Mouse (Mus musculus): ENCODE measurements around the gene Gm10670.
"Not testable (repeated sequence)": the region's sequence is repeated elsewhere in the genome, so short reads cannot be mapped to it uniquely, and the experiment has no call there.

Gene Gm10670

DNA sequence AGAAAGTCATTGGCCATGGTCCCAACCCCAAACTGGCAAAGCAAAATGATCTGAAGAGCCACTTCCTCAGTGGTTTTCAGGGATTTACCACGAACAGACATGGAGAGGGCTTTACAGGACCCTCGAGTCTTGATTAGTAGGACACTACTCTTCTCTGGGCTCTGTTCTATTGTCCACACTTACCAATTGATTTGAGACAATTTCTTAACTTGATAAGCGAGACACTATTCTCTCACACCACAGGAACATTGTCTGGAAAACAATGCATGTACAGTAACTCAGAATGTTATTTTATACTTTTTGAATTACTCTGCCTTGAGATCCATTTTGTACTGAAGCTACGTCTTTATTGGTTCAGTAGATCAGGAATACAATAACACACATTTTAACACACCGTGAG is at the start of gene Gm10670:
Gene Gm10670, minus strand, starts transcription at position 101 of the 400 bp plus-strand sequence.
- in situ Hi-C loops (cut with MboI; ENCODE audit: low sequenced_read_pairs), result not testable (repeated sequence)

DNA sequence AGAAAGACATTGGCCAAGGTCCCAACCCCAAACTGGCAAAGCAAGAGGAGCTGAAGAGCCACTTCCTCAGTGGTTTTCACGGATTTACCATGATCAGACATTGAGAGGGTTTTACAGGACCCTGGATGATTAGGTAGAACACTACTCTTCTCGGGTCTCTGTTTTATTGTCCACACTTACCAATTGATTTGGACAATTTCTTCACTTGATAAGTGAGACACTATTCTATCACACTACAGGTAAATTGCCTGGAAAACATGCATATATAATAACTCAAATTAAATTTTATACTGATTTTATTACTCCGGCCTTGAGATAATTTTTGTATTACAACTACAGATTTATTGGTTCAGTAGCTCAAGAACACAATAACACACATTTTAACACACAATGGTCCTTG is 35.7 kb upstream of the Gm10670 start, which contains the start of gene Vmn1r103:
Gene Vmn1r103, minus strand, starts transcription at position 101 of the 400 bp plus-strand sequence.
- in situ Hi-C loops (cut with MboI; ENCODE audit: low sequenced_read_pairs), result not testable (repeated sequence)

GRCm38 (mm10) chr7:20442493-20442892 is 32.2 kb downstream of the Gm10670 start, which contains the start of gene Vmn1r101:
Vmn1r101 (minus strand) TSS chr7:20442593.
- in situ Hi-C loops (cut with MboI; ENCODE audit: low sequenced_read_pairs), result not testable (repeated sequence)
